Mouse (Mus musculus): ENCODE data around the gene Pcca. TPM values are rescaled to one million over a fixed set of nuclear protein-coding genes. Genes with fewer than 3 reads are reported as not detected.

Gene Pcca
- polyA plus RNA-seq, 1 experiment, result 7.2 TPM

- H3K36me3 ChIP-seq (ENCODE audit: control insufficient read depth, insufficient read depth, low read length), result no peaks in the 10 kb centered on the region
- DNase-seq, result no peak
- H3K27me3 ChIP-seq (ENCODE audit: control insufficient read depth, insufficient read depth, low read length), result no peaks in the 10 kb centered on the region
- WGBS, result 97% methylated on average over 8 of the region's 8 CpGs
- no peak overlapping the region for H3K4me3 ChIP-seq (ENCODE audit: control insufficient read depth, insufficient read depth, low read length)
- H3K4me1 ChIP-seq (replicated peaks; ENCODE audit: control insufficient read depth, insufficient read depth, low read length), result no peaks in the 10 kb centered on the region; the same call in 1 of the 2 replicates
- TF ChIP-seq POLR2A (IDR thresholded peaks at IDR 0.05; ENCODE audit: control insufficient read depth, extremely low read depth, insufficient read depth, low read length, poor library complexity) (no peak), CTCF (IDR thresholded peaks at IDR 0.05; ENCODE audit: borderline replicate concordance, control insufficient read depth, extremely low read depth, insufficient read depth, low read length, poor library complexity) (no peak)
- H3K27ac ChIP-seq (ENCODE audit: control insufficient read depth, insufficient read depth, low read length), result no peak overlapping the region
Observed at GRCm38 (mm10) chr14:122719496-122720080, 185.5 kb downstream of the Pcca start.

DNA sequence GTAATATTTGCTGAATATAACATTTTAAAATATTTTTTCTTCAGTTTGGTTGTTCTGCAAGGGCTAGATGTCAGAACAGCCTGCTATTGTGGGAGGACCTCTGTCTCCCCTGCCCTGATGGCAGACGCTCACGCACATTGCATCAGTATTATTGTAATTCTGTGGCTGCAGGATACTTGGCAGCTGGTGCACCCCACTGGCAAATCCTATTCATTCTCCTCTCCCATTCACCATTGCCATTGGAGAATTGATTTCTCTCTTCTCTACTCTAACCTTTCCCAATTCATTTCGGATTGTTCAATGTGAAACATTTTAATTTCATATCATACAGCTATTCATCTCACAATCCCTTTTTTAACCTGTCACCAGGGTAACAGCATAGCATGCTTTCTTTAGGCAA, 186.9 kb downstream of the Pcca start:
- TF ChIP-seq CTCF (IDR thresholded peaks at IDR 0.05; ENCODE audit: borderline replicate concordance, control insufficient read depth, extremely low read depth, insufficient read depth, low read length, poor library complexity) (no peak), POLR2A (IDR thresholded peaks at IDR 0.05; ENCODE audit: control insufficient read depth, extremely low read depth, insufficient read depth, low read length, poor library complexity) (no peak)
- H3K27me3 ChIP-seq (ENCODE audit: control insufficient read depth, insufficient read depth, low read length), result no peaks in the 10 kb centered on the region
- DNase-seq, result no peak
- H3K4me3 ChIP-seq (ENCODE audit: control insufficient read depth, insufficient read depth, low read length), result no peak overlapping the region
- WGBS, result 97% methylated on average over 3 of the region's 3 CpGs
- H3K36me3 ChIP-seq (ENCODE audit: control insufficient read depth, insufficient read depth, low read length), result no peaks in the 10 kb centered on the region
- H3K4me1 ChIP-seq (replicated peaks; ENCODE audit: control insufficient read depth, insufficient read depth, low read length), result no peaks in the 10 kb centered on the region
- no peak overlapping the region for H3K27ac ChIP-seq (ENCODE audit: control insufficient read depth, insufficient read depth, low read length)

DNA sequence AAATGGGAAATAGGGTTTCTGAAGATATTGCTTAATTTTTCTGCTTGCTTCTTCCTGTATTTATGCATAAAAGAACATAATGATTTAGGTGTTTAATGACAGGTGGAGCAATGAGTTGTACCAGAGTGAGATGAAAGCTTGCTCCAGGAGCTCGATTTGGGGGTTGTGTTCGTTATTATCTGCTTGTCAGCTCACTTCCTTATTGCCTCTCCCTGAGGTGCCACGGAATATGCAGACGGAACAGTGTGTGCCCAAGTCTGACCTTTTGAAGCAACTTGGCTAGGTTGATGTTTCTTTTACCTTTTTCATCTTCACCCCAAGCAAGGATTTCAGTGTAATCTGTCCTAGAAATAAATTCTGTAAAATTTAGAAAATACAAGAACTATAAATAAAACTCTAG, 187.6 kb downstream of the Pcca start:
- Histone ChIP-seq H3K36me3 (ENCODE audit: control insufficient read depth, insufficient read depth, low read length) (no peaks in the 10 kb centered on the region), H3K27ac (ENCODE audit: control insufficient read depth, insufficient read depth, low read length) (no peak overlapping the region), H3K27me3 (ENCODE audit: control insufficient read depth, insufficient read depth, low read length) (no peaks in the 10 kb centered on the region), H3K4me3 (ENCODE audit: control insufficient read depth, insufficient read depth, low read length) (no peak overlapping the region), H3K4me1 (replicated peaks; ENCODE audit: control insufficient read depth, insufficient read depth, low read length) (no peaks in the 10 kb centered on the region)
- TF ChIP-seq CTCF (IDR thresholded peaks at IDR 0.05; ENCODE audit: borderline replicate concordance, control insufficient read depth, extremely low read depth, insufficient read depth, low read length, poor library complexity), result no peak
- TF ChIP-seq POLR2A (IDR thresholded peaks at IDR 0.05; ENCODE audit: control insufficient read depth, extremely low read depth, insufficient read depth, low read length, poor library complexity), result no peak
- no peak for DNase-seq
- 55% methylated on average over 4 of the region's 4 CpGs for whole genome bisulfite sequencing

- no peak for DNase-seq
- Histone ChIP-seq H3K36me3 (ENCODE audit: control insufficient read depth, insufficient read depth, low read length) (no peaks in the 10 kb centered on the region), H3K4me3 (ENCODE audit: control insufficient read depth, insufficient read depth, low read length) (no peak overlapping the region), H3K27ac (ENCODE audit: control insufficient read depth, insufficient read depth, low read length) (no peak overlapping the region), H3K27me3 (ENCODE audit: control insufficient read depth, insufficient read depth, low read length) (no peaks in the 10 kb centered on the region), H3K4me1 (replicated peaks; ENCODE audit: control insufficient read depth, insufficient read depth, low read length) (no peaks in the 10 kb centered on the region)
- 92% methylated on average over 1 of the region's 1 CpGs for WGBS
- no peak for TF ChIP-seq POLR2A (IDR thresholded peaks at IDR 0.05; ENCODE audit: control insufficient read depth, extremely low read depth, insufficient read depth, low read length, poor library complexity)
- TF ChIP-seq CTCF (IDR thresholded peaks at IDR 0.05; ENCODE audit: borderline replicate concordance, control insufficient read depth, extremely low read depth, insufficient read depth, low read length, poor library complexity), result no peak
Observed at GRCm38 (mm10) chr14:122726456-122726855, 192.3 kb downstream of the Pcca start.

DNA sequence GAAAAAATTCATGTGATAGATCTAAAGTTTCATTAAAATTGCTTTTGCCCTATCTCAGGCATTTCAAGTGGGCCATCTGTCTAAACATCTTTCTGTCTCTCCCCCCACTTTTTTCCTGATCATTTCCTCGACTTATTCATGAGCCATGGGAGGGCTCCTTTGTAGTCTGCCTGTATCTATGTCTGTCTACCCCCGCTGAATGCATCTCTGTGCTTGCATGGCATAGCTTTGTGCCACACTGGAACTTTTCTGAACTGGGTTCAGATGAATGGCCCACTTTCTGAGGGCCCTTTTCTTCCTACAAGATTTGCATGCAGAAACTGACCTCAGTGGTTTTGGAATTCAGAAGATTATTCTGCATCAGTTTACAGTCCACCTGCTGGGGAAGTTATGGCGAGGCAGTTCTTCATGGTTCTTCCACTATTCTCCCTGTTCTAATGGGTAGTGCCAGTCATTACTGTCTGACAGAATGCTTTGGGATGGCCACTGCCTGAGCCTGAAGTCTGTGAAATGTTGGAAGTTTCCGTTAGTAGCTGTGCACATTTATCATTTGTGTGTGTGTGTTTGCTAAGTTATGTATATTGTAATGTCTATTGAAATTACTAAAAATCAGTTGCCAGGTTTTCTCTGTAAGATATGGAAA, 195.4 kb downstream of the Pcca start:
- WGBS, result 90% methylated on average over 4 of the region's 4 CpGs
- no peak overlapping the region for H3K4me3 ChIP-seq (ENCODE audit: control insufficient read depth, insufficient read depth, low read length)
- no peaks in the 10 kb centered on the region for H3K36me3 ChIP-seq (ENCODE audit: control insufficient read depth, insufficient read depth, low read length)
- DNase-seq, result no peak
- H3K27ac ChIP-seq (ENCODE audit: control insufficient read depth, insufficient read depth, low read length), result no peak overlapping the region
- TF ChIP-seq CTCF (IDR thresholded peaks at IDR 0.05; ENCODE audit: borderline replicate concordance, control insufficient read depth, extremely low read depth, insufficient read depth, low read length, poor library complexity) (no peak), POLR2A (IDR thresholded peaks at IDR 0.05; ENCODE audit: control insufficient read depth, extremely low read depth, insufficient read depth, low read length, poor library complexity) (no peak)
- H3K27me3 ChIP-seq (ENCODE audit: control insufficient read depth, insufficient read depth, low read length), result no peaks in the 10 kb centered on the region
- no peaks in the 10 kb centered on the region for H3K4me1 ChIP-seq (replicated peaks; ENCODE audit: control insufficient read depth, insufficient read depth, low read length)

GRCm38 (mm10) chr14:122730921-122731551, 196.9 kb downstream of the Pcca start:
- TF ChIP-seq CTCF (IDR thresholded peaks at IDR 0.05; ENCODE audit: borderline replicate concordance, control insufficient read depth, extremely low read depth, insufficient read depth, low read length, poor library complexity), result no peak
- no peak for TF ChIP-seq POLR2A (IDR thresholded peaks at IDR 0.05; ENCODE audit: control insufficient read depth, extremely low read depth, insufficient read depth, low read length, poor library complexity)
- no peak for DNase-seq
- WGBS, result 96% methylated on average over 4 of the region's 4 CpGs
- Histone ChIP-seq H3K27me3 (ENCODE audit: control insufficient read depth, insufficient read depth, low read length) (no peaks in the 10 kb centered on the region), H3K4me1 (replicated peaks; ENCODE audit: control insufficient read depth, insufficient read depth, low read length) (no peaks in the 10 kb centered on the region), H3K36me3 (ENCODE audit: control insufficient read depth, insufficient read depth, low read length) (no peaks in the 10 kb centered on the region), H3K27ac (ENCODE audit: control insufficient read depth, insufficient read depth, low read length) (no peak overlapping the region), H3K4me3 (ENCODE audit: control insufficient read depth, insufficient read depth, low read length) (no peak overlapping the region)

Data from thymus, adult 2 months (tissue).